Mouse (Mus musculus): ENCODE data around the gene Vipr1.

Gene Vipr1

DNA sequence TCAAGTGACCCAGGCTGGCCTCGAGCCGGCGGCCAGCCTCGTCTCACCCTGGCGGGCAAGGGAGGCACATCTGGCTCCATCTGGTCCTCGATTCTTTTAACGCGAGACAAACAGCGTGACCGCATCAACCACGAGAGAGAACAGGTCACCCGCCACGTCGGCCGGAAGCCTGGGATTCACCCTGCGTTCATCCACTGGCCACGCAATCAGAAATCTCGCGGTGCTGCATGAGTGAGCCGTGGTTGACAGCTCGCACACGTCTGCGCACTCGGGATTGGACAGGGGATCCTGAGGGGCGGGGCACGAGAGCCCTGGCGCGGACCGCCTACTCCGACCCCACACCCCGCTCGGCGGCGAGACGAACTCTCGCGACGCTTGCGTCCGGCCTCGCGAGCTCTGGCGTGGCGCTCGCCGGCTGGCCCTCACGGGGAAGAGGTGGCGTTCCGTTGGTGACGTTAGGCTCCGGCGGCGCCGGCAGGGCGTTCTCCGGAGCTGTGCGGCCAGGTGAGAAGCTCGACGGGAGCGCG is 76.3 kb downstream of the Vipr1 start, which contains the start of gene Nktr:
Nktr (plus strand) TSS at position 378 of the 527 bp plus-strand sequence.
- DNase-seq (ENCODE audit: low spot score in 2 of 2) = peak; percentile 97 to 98

DNA sequence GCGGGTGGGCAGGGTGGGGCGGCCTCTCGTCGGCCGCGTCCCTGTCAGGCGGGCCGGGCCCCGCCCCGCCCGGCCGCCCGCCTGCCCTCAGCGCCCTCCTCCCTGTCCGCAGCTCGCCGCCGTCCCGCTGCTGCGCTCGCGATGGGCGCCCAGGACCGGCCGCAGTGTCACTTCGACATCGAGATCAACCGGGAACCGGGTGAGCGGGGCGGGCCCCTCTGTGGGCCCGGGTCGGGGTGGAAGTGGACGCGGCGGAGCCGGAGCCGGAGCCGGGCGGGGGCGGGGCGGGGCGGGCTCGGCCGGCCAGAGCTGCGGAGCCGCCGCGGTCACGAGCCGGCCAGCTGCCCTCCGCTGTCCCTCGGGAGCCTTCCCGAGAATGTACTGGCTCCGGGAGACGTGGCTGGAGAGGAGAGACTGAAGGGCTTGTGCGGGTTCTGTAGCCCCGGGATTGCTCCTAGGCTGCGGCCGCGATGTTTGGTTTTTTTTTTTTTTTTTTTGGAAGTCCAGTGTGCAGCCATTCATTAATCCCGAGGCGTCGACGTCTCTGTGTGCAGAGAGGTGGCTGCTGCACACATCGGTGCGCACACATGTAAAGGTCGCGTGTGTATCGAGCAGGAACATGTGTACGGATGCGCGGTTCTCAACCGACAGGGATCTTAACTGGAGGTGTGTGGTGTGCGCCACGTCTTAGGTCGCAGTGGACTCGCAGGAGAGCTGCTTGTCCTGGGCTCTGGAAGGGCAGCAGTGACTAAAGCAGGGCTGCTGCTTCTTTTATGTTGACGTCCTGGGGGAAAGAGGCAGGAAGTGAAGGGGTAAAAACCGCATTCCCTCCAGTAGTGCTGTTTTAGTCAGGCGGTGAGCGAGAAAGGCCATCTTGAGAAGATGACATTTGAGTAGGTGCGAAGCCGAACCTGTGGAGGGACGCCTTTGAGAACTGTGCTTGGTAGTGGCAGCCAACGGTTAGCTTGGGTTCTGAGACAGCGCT is 77.1 kb downstream of the Vipr1 start:
- DNase-seq (ENCODE audit: low spot score in 2 of 2) = no peak
